Mouse (Mus musculus): ENCODE data around the gene Btnl6.
"Not testable (repeated sequence)": the region's sequence is repeated elsewhere in the genome, so short reads cannot be mapped to it uniquely, and the experiment has no call there.

Btnl6 gene

GRCm38 (mm10) chr17:34496539-34496938 is 20.6 kb downstream of the Btnl6 start:
- no peak for DNase-seq

GRCm38 (mm10) chr17:34495156-34495555 is 22.0 kb downstream of the Btnl6 start:
- DNase-seq, result not testable (repeated sequence)

GRCm38 (mm10) chr17:34492796-34493195 is 24.4 kb downstream of the Btnl6 start:
- DNase-seq, result no peak

GRCm38 (mm10) chr17:34477238-34478013 is 39.7 kb downstream of the Btnl6 start, which contains the start of gene Btnl4:
Btnl4 (minus strand) TSS chr17:34477318.
- DNase-seq, result not testable (repeated sequence)

GRCm38 (mm10) chr17:34476427-34476826 is 40.7 kb downstream of the Btnl6 start:
- no peak for DNase-seq

GRCm38 (mm10) chr17:34475060-34475459 is 42.1 kb downstream of the Btnl6 start:
- no peak for DNase-seq

GRCm38 (mm10) chr17:34470491-34470890 is 46.7 kb downstream of the Btnl6 start:
- DNase-seq, result peak; percentile 3

- DNase-seq, result not testable (repeated sequence)
These were observed 51.2 kb downstream of the Btnl6 start for GRCm38 (mm10) chr17:34465906-34466305.

GRCm38 (mm10) chr17:34459255-34459654 is 57.9 kb downstream of the Btnl6 start:
- no peak for DNase-seq

All from kidney, adult 9 months (tissue).